Mouse (Mus musculus): Measurements from ENCODE around the gene Stag1.

- TF ChIP-seq CHD2 (IDR thresholded peaks at IDR 0.05; ENCODE audit: low read depth, low read length): no peak
- TF ChIP-seq HCFC1 (IDR thresholded peaks at IDR 0.05; ENCODE audit: borderline replicate concordance, insufficient read depth, low read length): no peak
- TF ChIP-seq ZNF384 (IDR thresholded peaks at IDR 0.05; ENCODE audit: low read depth, low read length): no peak
- TF ChIP-seq ZC3H11A (IDR thresholded peaks at IDR 0.05; ENCODE audit: borderline replicate concordance, low read depth, low read length): no peak
- no peak for TF ChIP-seq MAFK (IDR thresholded peaks at IDR 0.05; ENCODE audit: insufficient read depth, low read depth, low read length)
These were observed 329.0 kb downstream of the Stag1 start for GRCm38 (mm10) chr9:100926629-100927028.
